Mouse (Mus musculus) C2C12 (cell line): ENCODE data around the gene Pomc.

Source experiments
- CTCF ChIP-seq: IDR thresholded peaks from one replicate; pipeline ENCODE4 v1.5.1; 2011; ENCODE audit not compliant: control insufficient read depth, insufficient read depth, insufficient read length
- MYOD1 ChIP-seq: IDR thresholded peaks from one replicate; pipeline ENCODE4 v1.6.1; 2011; ENCODE audit warnings: low read depth; ENCODE audit not compliant: control insufficient read depth, insufficient read length
- USF1 ChIP-seq: IDR thresholded peaks from one replicate; pipeline ENCODE4 v1.6.1; 2011; ENCODE audit warnings: low read depth, mild to moderate bottlenecking, control low read depth, moderate library complexity

- no peak for TF ChIP-seq CTCF
- TF ChIP-seq MYOD1, result no peak
- no peak for TF ChIP-seq USF1
These were observed 5.8 kb downstream of the Pomc start for GRCm38 (mm10) chr12:3960553-3960952.
